Mouse (Mus musculus): ENCODE data around the gene Irx6. TPM values are rescaled to one million over a fixed set of nuclear protein-coding genes. Genes with fewer than 3 reads are reported as not detected.
A peak's percentile ranks its signal among the peaks of the same experiment; 100 is the strongest.

Irx6 gene
- not detected in 2 replicates for total RNA-seq (2014; fragmentation: Nextera tagmentation)
- not detected in 2 replicates for total RNA-seq (2017)

DNA sequence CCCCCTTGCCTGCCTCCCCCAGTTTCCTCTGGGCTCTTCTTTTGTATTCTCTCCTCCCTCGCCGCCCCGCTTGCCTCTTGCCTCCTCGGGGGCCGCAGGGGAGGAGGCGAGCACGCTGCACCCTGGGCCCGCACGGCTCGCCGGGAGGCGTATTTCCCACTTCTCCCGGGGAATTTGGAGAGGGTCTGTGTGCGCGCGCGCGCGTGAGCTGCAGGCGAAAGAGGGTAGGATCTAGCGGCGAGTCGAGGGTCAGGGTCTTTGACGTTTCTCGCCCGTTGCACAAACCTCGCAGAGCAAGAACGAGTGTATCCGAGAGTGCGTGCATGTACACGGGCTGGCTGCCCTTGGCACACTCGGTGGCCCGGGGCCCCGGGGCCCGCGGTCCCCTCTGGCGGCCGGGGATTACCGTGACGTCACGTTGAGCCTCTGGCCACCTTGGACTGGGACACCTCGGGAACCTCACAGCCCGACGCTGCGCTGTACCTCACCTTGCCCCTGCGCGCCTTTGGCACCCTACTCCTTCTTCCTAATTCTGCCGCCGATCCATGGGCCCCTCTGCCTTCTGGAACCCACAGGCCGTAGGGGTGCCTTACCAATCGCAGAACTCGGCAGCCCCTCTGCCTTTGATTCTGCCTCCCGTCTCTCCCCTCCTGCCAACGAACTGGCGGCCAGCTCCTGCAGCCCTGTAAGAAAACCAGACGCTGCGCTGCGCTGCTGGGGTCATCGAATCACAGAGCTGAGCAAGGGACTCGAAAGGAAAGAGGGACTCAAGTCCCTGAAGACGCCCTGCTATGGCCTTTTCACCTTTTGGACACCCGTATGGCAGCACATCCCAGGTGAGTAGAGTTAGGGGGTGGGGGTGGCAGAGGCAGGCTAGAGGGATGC is at the start of gene Irx6:
Gene Irx6 (plus strand): TSS at position 45 of the 885 bp plus-strand sequence.
- ATAC-seq (replicated peaks; ENCODE audit: poor library complexity, severe bottlenecking) = peak; percentile 37

DNA sequence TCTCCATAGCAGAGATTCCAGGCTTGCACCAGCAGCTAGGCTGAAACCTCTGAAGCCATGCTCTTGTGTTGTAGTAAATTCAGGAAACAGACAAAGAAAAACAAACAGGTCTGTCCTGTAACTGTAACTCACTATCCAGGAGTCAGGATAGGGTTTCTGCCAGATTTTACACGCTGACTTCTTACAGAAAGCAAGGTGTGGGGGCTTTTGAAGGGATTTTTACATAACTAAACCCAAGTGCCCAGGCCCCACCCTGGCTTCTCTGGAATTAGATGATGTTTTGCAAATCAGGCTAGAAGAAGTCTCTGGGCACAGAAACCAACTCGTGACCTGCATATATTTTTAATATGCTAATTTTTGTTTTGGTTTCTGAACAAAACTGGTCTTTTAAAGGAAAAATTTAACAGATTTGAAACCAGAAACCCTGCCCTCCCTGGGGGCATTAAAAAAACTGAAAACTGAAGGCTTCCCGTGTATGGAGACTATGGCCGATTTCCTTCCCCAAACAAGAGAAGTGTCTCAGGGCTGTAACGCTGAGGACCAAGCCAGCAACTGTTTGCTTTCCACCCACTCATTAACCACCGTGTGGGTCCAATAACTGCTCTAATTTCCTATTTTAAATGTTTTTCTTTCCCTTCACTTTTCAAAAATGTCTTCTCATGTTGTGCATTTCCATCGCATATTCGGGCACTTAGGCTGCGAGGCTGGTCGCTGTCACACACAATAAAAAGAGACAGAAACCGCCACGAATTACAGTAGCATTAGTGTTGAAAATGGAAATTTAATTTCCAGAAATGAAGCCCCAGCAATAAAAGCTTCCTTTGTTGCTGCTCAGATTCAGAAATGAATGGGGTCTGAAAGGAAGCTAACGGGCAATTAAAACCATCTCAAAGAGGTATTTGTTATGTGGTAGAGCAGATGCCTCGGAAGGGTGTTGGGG is 45.1 kb upstream of the Irx6 start:
- no peak for ATAC-seq (replicated peaks; ENCODE audit: poor library complexity, severe bottlenecking)

DNA sequence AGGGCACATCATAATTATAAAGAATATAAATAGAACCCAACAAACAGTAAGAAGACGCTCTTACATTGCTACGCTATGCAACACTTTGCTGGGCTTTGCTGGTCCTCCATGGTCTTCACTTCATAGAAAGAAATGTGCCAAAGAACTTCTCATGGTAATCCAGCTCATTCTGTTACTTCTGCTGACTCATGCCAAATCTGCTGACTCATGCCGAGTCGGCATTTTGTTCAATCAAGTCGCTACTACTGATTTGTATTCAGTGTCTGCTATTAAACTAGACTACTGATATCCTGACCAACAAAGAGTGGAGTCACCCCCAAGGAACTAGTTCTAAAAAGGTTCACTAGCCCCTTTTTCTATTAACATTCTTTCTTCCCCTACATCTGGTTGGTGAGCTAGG is 40.9 kb upstream of the Irx6 start:
- ATAC-seq (replicated peaks; ENCODE audit: poor library complexity, severe bottlenecking) = no peak

DNA sequence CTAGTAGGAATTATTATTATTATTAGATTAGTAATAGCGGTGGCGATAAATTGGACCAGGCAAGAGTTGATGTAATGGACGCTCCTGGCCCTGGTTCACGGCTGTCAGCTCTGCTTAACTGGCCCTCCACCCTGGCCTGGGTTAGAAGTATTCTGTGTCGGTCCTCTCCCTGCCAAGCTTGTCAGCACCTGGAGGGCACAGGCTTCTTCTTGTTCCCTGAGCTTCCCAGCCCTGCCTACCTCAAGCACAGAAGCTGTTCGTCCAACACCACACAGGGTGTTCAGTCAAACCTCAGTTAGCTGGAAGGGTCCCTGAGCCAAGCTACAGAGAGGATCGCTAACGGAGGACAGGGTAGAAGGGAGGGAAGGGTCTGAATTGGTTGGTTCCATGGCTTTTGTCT is 33.3 kb upstream of the Irx6 start:
- ATAC-seq (replicated peaks; ENCODE audit: poor library complexity, severe bottlenecking) = no peak

DNA sequence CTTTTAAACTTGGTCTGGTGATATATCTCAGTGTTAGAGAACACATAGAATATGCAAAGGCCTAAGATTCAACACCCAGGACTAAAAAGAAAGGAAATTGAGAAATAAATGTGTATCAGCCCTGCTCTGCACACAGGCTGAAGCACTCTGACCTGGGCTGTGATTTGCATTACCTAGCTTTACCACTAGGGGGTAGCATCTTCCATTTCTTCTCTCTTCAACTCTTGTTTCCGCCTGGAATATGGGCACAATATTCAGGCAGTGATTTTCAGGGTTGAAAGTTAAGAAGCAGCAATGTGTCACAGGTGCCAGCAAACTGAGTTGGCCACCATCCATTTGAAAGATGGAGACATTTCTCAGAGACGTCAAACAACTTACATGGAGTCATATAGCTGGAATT is 27.5 kb upstream of the Irx6 start:
- no peak for ATAC-seq (replicated peaks; ENCODE audit: poor library complexity, severe bottlenecking)

DNA sequence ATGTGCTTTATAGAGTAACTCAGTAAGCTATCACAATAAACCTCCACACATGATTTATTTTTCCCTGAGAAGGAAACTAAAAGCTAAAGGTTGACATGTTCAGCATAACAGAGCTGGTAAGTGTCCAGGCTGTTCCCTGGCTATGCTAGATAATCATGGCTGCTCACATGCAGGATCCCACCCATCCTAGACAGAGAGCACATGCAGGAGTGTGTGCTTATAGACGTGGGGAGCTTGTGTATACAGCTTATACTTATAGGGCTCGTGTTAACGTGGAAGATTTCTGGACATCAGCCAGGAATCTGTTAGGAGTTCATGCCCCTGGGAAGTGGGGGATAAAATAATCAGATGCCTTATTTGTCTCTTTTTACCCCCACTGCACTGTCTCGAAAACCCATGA is 9.9 kb upstream of the Irx6 start:
- ATAC-seq (replicated peaks; ENCODE audit: poor library complexity, severe bottlenecking) = no peak

DNA sequence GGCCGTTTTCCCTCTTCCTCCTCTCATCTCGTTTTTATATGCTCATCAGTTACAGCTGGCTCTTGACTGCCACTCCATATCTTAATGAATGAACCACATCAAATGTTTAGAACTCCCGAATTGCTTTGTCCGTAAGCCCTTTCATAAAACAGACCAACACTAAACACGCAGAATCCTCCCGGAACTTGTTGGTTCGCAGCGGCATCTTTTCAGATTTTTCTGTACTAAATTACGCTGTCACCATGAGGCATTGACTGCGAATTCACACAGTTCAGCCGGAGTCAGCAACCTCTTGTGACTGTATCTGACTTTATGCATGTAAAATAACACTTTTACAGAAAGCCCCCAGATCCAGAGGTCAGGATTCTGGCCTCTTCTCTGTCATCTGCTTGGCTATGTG is 3.9 kb upstream of the Irx6 start:
- ATAC-seq (replicated peaks; ENCODE audit: poor library complexity, severe bottlenecking) = no peak

DNA sequence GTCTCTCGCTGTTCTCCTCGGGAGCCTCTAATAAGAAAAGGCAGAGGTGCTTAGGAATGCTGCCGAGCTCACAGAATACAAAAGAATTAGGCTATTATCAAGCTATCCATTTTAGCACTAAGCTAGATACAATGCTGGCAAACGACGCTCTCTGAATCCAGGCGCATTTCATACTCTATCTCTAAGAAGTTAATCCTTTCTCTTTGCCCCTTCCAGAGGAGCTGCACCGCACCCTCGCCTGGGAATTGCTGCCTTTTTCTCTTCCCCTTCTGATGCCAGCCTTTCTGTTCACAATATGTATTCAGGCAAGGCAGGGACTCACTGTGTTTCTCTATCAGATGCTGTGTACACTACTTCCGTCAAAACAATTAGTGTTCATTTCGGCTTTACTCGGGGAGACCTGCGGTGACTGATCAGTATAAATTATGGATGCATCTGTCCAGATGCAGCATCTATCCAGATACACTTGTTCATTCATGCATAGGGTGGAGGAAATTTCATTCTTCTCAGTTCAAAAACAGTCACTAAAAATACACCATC is 3.4 kb upstream of the Irx6 start:
- no peak for ATAC-seq (replicated peaks; ENCODE audit: poor library complexity, severe bottlenecking)

DNA sequence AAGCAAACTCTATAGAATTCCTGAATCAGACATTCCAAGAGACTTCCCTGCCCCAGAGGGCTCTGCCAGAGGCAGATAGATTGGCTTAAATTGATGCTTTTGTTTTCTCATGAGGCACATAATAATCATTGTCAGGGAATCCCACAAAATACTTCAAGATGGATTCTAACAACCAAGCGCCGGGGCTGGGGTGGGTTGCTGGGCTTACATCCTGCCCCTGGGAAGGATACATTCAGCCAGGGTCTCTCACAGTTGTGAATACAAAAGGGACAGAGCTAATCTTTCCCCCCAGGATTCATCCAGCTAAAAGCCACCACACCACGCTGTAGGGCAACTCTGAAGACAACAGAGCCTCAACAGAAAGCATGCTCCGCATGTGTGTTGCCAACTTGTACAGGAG is 2.2 kb upstream of the Irx6 start:
- ATAC-seq (replicated peaks; ENCODE audit: poor library complexity, severe bottlenecking) = no peak

DNA sequence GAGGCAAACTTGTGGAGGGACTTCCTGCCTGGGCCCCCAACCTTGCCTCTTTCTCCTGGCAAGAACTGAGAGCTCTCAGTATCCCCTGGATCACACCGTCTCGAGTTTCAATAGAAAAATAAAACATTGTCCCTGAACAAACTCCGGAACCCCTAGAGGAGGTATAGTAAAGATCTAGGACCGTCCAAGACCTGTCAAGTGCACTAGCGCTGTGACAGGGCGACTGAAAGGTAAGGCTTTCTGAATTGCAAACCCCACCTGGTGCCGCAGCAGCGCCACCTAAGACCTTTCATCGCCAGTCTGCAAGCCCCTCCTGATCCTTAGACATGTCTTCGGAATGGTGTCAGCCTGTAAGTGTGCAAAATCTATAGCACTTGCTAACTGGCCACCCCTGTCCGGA is 987 bp upstream of the Irx6 start:
- no peak for ATAC-seq (replicated peaks; ENCODE audit: poor library complexity, severe bottlenecking)

DNA sequence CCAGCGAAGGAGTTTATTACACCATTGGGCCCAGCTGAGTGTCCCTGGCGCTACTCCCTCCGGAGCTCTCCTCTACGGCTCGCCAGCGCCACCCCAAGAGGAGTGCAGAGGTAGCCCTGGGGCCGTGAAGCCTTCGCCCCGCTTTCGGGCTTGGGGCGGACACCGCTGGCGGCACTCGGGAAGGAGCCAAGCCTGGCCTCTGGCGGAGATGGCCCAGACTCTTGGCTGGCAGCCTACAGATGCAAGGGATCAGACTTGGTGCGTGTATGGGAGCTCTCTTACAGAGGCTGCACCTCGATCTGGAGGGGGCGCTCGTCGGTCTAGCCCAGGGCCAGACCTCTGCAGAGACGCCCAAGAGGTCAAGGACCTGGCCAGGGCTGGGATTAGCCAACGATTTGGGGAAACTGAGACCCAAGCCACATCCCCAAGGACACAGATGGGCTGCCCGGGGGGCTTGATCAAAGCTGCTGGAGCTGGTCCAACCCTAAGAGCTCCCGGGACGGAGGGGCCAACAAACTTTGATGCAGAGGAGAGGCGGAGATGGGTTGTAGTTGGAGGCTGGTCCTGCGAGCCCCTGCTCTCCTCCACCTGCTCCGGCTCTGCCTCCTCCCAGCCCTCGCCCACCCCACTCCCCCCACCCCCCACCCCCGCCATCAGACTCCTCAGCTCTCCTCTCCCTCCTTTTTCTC is 389 bp upstream of the Irx6 start:
- ATAC-seq (replicated peaks; ENCODE audit: poor library complexity, severe bottlenecking) = no peak; the same call in 1 of the 2 replicates

DNA sequence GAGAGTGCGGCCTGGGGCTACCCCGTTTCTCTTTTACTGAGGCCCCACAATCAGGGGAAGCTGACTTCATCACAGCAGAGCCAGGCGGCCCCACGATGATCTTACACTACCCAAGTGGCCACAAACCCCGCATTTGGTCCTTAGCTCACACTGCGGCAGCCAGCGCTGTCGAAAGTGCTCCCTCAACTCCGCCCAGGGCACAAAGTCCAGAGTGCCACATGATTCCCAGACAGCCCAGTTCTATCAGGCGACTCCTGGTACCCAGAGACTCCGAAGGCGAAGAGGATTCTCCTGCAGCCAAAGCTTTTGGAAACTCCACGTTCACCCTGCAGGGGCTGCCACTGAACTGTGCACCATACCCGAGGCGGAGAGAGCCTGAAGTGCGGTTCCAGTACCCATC is 4.3 kb downstream of the Irx6 start:
- ATAC-seq (replicated peaks; ENCODE audit: poor library complexity, severe bottlenecking) = no peak

DNA sequence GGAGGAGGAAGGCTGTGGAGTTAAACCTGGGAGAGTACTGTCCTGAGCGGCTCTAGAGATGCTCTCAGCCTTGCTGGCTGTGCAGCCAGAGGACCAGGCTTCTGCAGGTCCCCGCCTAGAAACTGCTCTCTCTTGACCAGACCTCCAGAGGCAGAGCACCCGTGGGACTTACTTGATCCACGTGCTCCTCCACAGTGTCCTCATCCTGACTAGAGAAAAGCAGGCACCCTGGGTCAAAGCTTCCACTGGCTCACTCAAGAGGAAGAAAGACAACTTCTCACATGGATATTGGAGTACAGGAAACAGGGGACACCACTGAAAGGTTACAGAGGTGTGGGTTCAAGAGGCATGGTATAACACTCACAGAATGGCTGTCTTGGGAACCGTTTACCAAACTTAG is 23.3 kb downstream of the Irx6 start:
- no peak for ATAC-seq (replicated peaks; ENCODE audit: poor library complexity, severe bottlenecking)

DNA sequence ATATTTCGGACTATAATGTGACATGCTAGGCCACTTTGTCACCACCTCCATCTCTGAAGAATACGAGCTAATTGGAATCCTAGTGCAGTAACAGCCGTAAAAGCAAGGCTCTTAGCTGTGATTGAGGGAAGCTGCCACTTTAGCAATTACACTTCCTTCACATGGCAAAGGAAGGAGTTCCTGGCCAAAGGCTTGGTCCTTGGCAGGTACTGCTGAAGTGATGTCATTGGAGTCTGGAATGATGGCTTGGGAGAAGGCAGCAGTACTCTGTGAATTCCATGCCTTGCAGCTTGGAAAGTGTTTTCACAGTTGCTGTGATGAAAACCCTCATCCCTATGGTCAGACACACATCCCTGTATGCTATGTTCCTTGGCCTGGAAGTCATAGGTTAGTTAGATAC is 24.3 kb downstream of the Irx6 start:
- ATAC-seq (replicated peaks; ENCODE audit: poor library complexity, severe bottlenecking) = no peak

DNA sequence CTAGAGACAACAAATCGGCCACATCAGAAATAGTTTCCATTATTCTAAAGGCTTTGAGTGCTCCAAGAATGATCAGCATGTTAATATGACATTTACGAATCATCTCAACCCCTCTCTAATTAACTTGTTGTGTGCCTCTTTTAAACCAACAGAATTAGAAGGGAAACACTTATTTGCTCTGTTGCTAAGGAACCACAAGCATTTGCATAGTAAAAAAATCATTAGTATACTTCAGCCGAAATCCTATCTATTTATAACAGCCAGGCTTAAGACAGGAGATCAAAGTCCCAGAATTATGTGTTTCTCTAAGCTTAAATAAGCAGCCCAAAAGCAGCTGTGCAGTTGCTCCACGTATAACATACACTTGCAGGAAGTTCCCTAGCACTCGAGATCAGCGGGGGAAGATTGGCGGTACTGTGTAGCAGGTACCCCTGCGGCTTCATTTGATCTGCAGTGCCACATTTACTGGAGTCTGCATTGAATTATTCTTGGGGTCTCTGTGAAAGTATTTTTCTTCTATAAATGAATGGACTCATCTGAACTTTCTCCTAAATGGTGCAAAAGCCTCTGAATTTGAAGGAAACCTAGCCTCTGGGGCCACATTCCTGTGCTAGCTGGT is 25.9 kb downstream of the Irx6 start:
- no peak for ATAC-seq (replicated peaks; ENCODE audit: poor library complexity, severe bottlenecking)

DNA sequence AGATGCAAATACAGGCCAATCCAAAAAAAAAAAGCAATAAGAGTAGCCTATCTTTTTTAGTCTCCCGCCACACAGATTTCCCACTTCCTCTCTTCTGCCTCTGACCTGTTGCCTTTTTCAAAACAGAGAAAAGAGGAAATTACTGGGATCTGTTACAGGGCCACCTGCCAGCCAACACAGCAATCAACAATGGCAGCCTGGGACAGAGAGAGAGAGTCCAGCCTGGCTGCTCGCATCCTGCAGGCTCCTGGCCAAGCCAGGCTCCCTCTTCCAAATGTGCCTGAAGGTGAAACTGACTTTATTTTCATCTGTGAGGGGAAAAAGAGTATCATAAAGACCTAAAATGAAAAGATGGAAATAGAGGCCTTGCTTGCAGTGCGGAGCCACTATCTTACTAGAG is 29.3 kb downstream of the Irx6 start:
- no peak for ATAC-seq (replicated peaks; ENCODE audit: poor library complexity, severe bottlenecking)

DNA sequence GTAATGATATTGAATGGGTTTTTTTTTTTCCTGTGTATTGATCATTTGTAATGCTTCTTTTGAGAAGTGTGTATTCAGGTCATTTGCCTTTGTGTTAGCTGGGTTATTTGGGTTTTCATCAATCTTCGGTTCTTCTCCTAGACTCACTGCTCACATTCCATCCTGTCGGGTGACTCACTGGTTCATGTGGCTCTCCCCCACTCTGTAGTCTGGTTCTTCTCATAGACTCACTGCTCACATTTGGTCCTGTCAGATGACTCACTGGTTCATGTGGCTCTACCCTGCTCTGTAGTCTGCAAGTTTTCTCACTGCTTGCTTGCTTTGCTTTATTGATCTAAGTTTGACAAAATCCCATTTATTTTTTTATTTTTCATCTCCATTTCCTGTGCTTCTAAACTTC is 32.2 kb downstream of the Irx6 start:
- no peak for ATAC-seq (replicated peaks; ENCODE audit: poor library complexity, severe bottlenecking)

DNA sequence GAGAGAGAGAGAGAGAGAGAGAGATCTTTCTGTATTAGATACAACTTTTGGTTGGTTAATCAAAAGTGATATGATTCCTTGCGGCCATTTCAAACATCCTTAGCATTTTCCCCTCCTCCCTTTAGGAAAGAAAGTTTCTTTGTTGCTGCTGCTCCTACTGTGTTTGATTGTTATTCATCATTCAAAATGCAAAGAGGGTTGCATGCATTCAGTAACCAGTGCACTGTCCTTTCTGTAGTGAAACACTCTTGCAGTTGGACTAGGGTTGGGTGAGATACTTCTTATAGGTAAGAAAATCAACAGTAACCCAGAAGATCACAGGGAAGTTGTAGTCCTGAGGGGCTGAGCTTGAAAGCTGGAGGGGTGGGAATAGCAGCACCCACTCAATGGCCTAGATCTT is 39.2 kb downstream of the Irx6 start:
- ATAC-seq (replicated peaks; ENCODE audit: poor library complexity, severe bottlenecking) = no peak

DNA sequence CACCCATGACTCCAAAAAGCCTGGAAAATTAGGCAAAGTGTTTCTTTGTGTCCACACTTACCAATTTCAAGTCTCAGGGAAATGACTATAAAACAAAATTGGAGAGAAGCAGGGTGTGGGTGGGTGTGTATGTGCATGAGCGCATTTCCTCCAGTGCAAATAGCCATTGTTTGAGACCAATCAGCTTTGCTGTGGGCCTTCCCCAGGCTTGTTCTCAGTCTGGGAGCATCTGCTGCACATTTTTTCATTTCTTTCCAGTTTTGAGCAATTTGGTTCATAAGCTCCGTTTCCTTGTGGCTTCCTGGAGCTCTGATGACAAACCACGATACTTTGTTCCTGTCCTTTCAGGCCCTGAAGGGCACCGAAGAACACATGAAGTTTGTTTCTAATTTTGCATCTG is 43.3 kb downstream of the Irx6 start:
- no peak for ATAC-seq (replicated peaks; ENCODE audit: poor library complexity, severe bottlenecking)

DNA sequence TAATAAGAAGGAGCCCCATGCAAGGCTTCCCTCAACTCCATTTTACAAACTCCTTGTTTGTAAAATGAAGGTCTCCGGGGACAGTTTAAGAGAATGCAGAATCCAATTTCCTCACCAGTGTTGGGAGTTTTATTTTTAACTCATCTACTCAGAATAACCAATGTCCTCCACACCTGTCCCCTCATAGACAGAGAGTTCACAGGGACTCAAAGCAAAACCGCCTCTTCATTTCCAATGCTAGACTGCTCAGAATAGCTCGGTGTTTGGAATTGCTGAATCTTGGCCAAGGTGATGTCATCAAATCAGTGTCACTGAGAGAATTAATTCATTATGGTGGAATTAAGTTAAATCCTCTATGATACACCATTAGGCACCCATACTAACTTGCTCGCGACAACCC is 44.0 kb downstream of the Irx6 start:
- ATAC-seq (replicated peaks; ENCODE audit: poor library complexity, severe bottlenecking) = no peak

Measured in granulocyte monocyte progenitor cell, adult 5-6 weeks (primary cell).